Mouse (Mus musculus): ENCODE measurements at regions not wholly inside any gene's neighbourhood (a gene's known extent, or its start where the extent isn't known, plus 50 kb on each side); places are given as distances from the start of the nearest gene placed in this dataset.
A peak's percentile ranks its signal among the peaks of the same experiment; 100 is the strongest.

DNA sequence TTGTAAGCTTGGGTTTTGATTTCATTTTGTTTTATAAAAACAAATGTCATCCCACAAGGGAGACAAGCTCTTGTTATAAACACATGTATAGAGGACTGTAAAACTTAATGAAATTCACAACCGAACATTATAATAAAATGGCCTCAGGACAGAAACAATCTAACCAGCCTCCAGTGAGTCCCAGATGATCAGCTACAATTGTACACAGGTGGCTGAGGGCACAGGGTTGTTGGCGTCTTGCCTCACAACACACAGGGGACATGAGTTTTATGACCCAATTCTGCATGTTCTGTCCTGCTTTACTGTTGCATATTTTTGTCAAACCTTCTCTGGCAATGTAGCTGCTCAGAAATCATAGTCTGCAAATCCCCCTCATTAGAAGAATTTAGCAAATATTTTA is 136.0 kb upstream of the Pdzrn3 start:
- WGBS, result 66% methylated on average over 2 of the region's 2 CpGs
- Histone ChIP-seq H3K4me3 (no peak overlapping the region), H3K9ac (no peak overlapping the region), H3K4me1 (no peaks in the 10 kb centered on the region), H3K36me3 (no peaks in the 10 kb centered on the region), H3K4me2 (replicated peaks) (no peak overlapping the region), H3K27me3 (no peaks in the 10 kb centered on the region), H3K9me3 (replicated peaks) (no peaks in the 10 kb centered on the region), H3K27ac (no peak overlapping the region)
- ATAC-seq (ENCODE audit: low FRiP score), result no peak

DNA sequence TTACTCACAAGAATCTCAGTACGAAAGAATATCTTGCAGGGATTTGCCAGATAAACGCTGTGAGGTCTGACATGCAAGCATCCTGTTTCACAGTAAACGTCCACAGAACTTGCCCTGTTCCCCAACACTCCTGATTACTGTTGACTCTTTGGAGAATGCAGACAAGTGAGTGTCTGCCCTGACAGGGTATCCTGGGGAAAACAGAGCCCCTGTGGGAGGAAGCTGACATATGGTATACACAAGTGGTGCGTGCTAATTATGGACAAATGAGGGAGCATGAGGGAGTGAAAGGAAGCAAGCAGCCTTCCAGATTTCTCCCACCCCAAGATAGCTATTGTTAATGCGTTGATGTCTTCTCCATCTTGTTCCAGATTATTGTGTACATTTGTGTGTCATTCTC is 124.5 kb upstream of the Pdzrn3 start:
- 40% methylated on average over 5 of the region's 5 CpGs for WGBS
- H3K4me3 ChIP-seq, result no peak overlapping the region
- no peak for ATAC-seq (ENCODE audit: low FRiP score)

DNA sequence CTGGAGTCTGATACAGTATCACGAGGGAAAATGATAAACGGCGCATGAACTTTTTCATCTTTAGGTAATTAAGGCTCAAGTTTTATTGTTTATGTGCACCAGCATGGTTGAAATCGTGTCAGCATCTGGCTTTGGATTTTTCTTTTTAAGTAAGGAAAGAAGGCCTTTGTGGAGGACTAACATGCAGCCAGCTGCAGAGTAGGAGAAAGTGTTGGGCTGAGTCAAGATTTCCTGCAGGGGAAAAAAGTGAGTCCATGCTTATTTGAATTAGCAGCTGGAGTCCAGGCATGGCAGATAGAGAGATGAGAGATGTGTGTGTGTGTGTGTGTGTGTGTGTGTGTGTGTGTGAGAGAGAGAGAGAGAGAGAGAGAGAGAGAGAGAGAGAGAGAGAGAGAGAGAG is 124.0 kb upstream of the Pdzrn3 start:
- Histone ChIP-seq H3K27ac (no peak overlapping the region), H3K27me3 (no peaks in the 10 kb centered on the region), H3K4me2 (replicated peaks) (no peak overlapping the region), H3K4me1 (peaks cover 5% of the 10 kb centered on the region; the same call in 1 of the 2 replicates), H3K36me3 (no peaks in the 10 kb centered on the region), H3K9me3 (replicated peaks) (no peaks in the 10 kb centered on the region), H3K9ac (no peak overlapping the region), H3K4me3 (no peak overlapping the region)
- ATAC-seq (ENCODE audit: low FRiP score), result no peak
- 71% methylated on average over 4 of the region's 4 CpGs for WGBS

More for the DNA sequence above, 124.5 kb upstream of the Pdzrn3 start:
- Histone ChIP-seq H3K9me3 (replicated peaks) (no peaks in the 10 kb centered on the region), H3K27ac (no peak overlapping the region), H3K36me3 (no peaks in the 10 kb centered on the region), H3K9ac (no peak overlapping the region), H3K27me3 (no peaks in the 10 kb centered on the region), H3K4me2 (replicated peaks) (no peak overlapping the region), H3K4me1 (peaks cover 5% of the 10 kb centered on the region; the same call in 1 of the 2 replicates)

DNA sequence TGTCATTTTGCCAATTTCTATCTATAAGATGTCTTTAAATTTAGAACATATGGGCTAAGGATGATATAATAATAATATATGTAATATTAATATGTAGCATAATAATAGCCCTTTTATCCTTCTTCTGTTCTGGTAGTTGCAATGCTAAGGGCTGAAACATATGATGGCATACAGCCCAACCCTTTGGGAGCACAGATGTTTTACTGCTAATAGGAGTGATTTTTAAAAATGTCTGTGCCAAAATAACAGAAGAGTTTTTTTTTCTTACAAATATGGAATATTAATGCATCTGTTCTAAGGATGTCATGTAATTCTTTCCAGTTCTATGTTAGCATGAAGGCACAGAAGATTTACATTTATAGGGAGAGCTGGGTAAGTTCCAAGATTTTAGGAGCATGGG is 122.5 kb upstream of the Pdzrn3 start:
- ATAC-seq (ENCODE audit: low FRiP score), result no peak
- no peak overlapping the region for H3K9ac ChIP-seq
- H3K4me1 ChIP-seq, result peaks cover 5% of the 10 kb centered on the region; the same call in 1 of the 2 replicates
- H3K27ac ChIP-seq, result no peak overlapping the region
- H3K4me2 ChIP-seq (replicated peaks), result no peak overlapping the region
- H3K4me3 ChIP-seq, result no peak overlapping the region
- no peaks in the 10 kb centered on the region for H3K36me3 ChIP-seq
- H3K9me3 ChIP-seq (replicated peaks), result no peaks in the 10 kb centered on the region
- H3K27me3 ChIP-seq, result no peaks in the 10 kb centered on the region

DNA sequence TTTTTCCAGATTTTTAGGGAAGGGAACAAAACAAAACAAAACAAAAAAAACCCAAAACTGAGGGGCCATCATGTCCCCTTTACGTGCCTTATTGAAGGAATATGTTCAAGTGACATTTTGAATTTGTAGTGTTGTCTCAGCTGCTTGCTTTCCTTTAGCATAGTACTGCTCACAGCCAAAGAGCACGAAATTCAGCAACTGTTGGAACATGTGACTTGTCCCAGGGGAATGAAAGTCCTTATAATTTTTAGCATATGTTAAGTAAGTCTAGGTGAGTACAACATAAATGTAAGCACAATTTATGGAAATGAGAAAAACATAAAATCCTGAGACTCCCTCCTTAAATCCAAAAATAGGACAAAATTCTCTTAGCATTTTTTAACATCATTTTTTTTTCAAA is 110.8 kb upstream of the Pdzrn3 start:
- no peaks in the 10 kb centered on the region for H3K27me3 ChIP-seq
- peaks cover 3% of the 10 kb centered on the region for H3K4me1 ChIP-seq
- ATAC-seq (ENCODE audit: low FRiP score), result no peak
- H3K9ac ChIP-seq, result no peak overlapping the region
- no peaks in the 10 kb centered on the region for H3K9me3 ChIP-seq (replicated peaks)
- H3K4me3 ChIP-seq, result no peak overlapping the region
- H3K27ac ChIP-seq, result no peak overlapping the region
- H3K36me3 ChIP-seq, result no peaks in the 10 kb centered on the region
- WGBS, result 57% methylated on average over 2 of the region's 2 CpGs
- no peak overlapping the region for H3K4me2 ChIP-seq (replicated peaks)

DNA sequence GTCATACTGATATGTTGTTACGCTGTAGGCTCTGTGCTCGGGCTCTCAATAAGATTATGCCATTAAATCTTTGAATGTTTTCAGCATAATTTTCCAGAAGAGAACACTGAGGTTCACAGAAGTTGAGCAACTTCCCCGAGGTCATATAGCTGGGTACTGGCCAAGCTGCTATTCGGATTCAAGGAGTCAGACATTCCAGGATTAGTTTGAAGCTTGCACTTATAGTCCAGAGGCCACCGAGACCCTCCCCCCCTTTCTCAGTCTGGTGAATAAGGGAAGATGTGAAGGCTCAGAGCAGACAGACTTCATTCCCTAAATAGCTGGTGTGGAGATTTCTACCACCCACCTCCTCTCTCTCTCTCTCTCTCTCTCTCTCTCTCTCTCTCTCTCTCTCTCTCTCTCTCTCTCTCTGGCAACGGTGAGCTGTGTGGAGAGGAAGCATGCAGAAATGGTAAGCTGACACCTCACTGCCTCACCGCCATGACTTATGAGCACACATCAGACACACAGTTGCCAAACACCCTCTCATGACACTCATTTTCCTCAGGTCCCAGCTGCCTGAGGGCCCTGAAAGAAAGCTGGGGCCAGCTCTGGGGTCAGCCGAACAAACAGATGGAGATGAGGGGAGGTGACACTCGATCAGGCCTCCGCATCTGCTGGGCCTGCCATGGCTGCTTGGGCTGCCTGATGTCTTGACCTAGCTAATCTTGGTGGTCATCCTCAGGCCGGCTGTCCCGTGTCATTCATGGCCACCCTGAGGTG is 107.0 kb upstream of the Pdzrn3 start:
- no peaks in the 10 kb centered on the region for H3K36me3 ChIP-seq
- ATAC-seq (ENCODE audit: low FRiP score), result no peak
- peaks cover 10% of the 10 kb centered on the region for H3K4me1 ChIP-seq
- H3K9ac ChIP-seq, result no peak overlapping the region
- no peak overlapping the region for H3K4me2 ChIP-seq (replicated peaks)
- 54% methylated on average over 12 of the region's 12 CpGs for WGBS
- no peak overlapping the region for H3K4me3 ChIP-seq
- no peaks in the 10 kb centered on the region for H3K27me3 ChIP-seq
- H3K9me3 ChIP-seq (replicated peaks), result no peaks in the 10 kb centered on the region
- H3K27ac ChIP-seq, result no peak overlapping the region

DNA sequence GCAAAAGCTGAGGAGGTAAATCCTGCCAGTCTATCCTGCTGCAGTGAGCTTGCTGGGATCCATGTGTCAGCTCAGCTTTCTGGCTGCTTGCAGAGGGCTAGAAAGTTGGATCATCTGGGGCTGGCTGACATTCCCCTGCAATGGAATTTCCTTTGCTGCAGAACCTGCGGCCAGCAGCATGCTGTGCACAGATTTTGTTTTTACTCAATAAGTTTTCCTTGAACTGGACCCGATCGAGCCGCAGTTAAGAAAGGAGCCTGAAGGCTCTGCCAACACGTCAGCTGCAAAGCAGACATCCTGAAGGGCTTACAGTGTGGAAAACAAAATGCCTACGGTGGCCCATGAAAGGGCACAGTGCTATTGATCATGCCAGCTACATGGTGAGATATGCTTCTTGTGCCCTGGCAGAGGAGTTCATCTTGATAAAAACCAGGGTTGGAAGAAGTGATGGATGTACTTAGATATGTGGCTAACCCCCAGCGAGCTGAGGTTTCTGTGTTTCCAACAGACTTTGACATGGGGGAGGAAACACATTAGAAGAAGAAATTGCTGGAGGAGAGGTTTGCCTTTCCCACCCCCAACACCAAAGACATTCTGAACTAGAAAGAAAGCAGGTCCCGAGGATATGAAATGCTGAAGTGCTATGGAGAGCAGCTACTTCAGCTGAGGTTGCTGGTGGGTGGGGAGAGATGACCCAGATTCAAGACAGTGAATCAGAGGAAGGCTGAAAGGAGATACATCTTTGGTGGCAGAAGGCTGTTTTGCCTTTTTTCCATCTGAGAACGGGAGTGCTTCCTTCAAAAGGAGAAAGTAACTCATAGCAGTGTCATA is 105.2 kb upstream of the Pdzrn3 start:
- Histone ChIP-seq H3K4me1 (peaks cover 10% of the 10 kb centered on the region), H3K27me3 (no peaks in the 10 kb centered on the region), H3K9ac (no peak overlapping the region), H3K9me3 (replicated peaks) (no peaks in the 10 kb centered on the region), H3K36me3 (no peaks in the 10 kb centered on the region), H3K4me2 (replicated peaks) (0 out of 2 replicates have a peak overlapping the region, but pooled peaks have one; percentile 2), H3K27ac (peak overlapping the region; percentile 40; the same call in 1 of the 2 replicates), H3K4me3 (no peak overlapping the region)
- ATAC-seq (ENCODE audit: low FRiP score), result no peak
- 56% methylated on average over 9 of the region's 9 CpGs for WGBS

DNA sequence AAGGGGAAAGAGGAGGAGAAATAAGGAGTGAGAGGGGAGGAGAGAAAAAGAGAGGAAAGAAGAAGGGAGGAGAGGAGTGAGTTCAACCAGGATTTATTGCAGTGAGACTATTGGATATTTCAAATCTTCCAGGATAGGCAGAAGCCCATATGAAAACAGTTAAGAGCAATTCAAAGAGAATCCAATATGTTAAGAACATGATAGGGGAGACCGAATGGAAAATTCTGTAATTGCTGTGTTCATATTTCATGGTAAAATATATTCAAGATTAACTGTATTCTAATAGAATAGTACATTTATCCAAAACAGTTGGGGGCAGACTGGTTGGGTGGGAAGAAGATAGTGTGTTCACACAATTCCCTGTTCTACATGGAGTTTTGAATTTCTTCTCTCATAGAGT is 96.3 kb upstream of the Pdzrn3 start:
- H3K27ac ChIP-seq, result no peak overlapping the region
- 96% methylated on average over 1 of the region's 1 CpGs for WGBS
- no peaks in the 10 kb centered on the region for H3K27me3 ChIP-seq
- no peak for ATAC-seq (ENCODE audit: low FRiP score)
- H3K9ac ChIP-seq, result no peak overlapping the region
- no peak overlapping the region for H3K4me2 ChIP-seq (replicated peaks)
- H3K4me1 ChIP-seq, result peaks cover 4% of the 10 kb centered on the region; the same call in 1 of the 2 replicates
- no peaks in the 10 kb centered on the region for H3K36me3 ChIP-seq
- no peak overlapping the region for H3K4me3 ChIP-seq
- no peaks in the 10 kb centered on the region for H3K9me3 ChIP-seq (replicated peaks)

DNA sequence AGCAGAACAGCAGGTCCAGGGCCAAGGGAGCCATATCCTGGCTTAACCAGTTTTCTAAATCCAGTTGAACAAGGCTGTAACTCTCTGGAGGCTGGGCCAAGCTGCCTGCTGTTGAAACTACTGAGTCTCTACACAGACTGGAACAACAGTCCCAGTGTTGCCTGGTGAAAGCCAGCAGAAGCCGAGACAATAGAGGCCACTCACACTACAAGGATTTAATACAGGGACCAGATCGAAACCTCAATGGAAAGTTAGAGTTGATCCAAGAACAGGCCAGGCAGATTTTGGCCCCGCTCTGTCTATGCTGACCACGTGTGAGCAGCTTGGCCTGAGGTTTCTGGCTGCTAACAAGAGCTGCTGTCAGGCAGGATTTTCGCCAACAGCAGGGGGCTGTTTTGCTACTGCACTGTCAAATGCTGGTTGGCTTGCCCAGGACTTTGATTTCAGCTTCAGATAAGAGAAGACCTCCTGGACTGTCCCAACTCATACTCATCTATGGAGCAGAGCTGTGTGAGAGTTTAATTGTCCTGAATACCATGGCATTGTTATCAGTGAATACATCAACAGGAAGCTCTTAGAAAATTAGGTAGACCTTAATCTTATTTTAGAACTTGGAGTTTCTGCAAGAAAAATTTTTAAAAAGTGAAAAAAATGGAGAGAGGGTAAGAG is 95.7 kb upstream of the Pdzrn3 start:
- no peaks in the 10 kb centered on the region for H3K9me3 ChIP-seq (replicated peaks)
- no peak overlapping the region for H3K9ac ChIP-seq
- H3K36me3 ChIP-seq, result no peaks in the 10 kb centered on the region
- no peak overlapping the region for H3K4me3 ChIP-seq
- ATAC-seq (ENCODE audit: low FRiP score), result peak; percentile 22; the same call in 1 of the 2 replicates
- no peak overlapping the region for H3K27ac ChIP-seq
- H3K27me3 ChIP-seq, result no peaks in the 10 kb centered on the region
- WGBS, result 20% methylated on average over 5 of the region's 5 CpGs
- H3K4me2 ChIP-seq (replicated peaks), result no peak overlapping the region
- peaks cover 4% of the 10 kb centered on the region; the same call in 1 of the 2 replicates for H3K4me1 ChIP-seq

DNA sequence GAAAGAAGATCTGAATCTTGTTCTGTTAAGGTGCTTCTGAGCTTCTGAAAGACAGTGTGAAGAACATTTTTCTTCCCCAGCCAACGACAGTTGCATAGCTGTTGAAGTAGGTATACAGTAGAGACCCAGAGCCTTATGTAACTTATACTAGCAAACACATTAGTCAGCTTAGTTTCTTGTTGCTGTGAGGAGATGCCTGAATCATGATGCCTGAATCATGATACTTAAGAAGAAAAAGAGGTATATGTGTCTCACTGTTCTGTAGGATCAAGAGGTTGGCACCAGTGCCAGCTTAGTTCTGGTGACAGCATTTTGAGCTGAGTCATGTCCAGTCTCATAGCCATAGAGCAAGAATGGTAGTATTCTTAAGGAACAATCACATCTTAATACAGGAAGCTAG is 87.2 kb upstream of the Pdzrn3 start:
- Histone ChIP-seq H3K27ac (no peak overlapping the region), H3K4me1 (no peaks in the 10 kb centered on the region), H3K27me3 (no peaks in the 10 kb centered on the region), H3K4me3 (no peak overlapping the region), H3K9me3 (replicated peaks) (no peaks in the 10 kb centered on the region), H3K36me3 (no peaks in the 10 kb centered on the region), H3K9ac (no peak overlapping the region), H3K4me2 (replicated peaks) (no peak overlapping the region)
- ATAC-seq (ENCODE audit: low FRiP score), result no peak
- 81% methylated on average over 1 of the region's 1 CpGs for WGBS

DNA sequence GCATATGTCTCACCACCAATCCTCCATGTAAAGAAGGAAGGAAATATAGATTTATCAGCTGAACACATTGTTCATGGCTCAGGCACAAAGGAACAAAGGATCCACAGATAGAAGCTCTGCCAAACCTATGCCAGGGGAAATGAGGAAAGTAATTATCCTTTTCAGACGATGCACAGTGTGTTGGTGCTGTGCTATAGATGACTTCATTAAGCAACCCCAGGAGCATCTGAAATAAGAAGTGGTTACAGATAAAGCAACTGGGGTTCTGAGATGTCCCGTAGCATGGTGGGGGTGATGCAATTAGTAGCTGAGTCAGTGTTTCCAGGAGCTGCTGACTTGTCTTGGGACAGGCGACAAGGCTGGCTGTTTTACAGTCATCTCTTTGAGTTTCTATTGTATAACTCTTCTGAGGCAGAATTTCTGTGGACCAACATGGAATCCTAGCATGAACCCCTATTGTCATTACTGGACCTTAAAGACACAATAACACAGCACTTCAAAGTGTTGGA is 86.2 kb upstream of the Pdzrn3 start:
- Histone ChIP-seq H3K36me3 (no peaks in the 10 kb centered on the region), H3K9me3 (replicated peaks) (no peaks in the 10 kb centered on the region), H3K4me2 (replicated peaks) (no peak overlapping the region), H3K27me3 (no peaks in the 10 kb centered on the region), H3K4me3 (no peak overlapping the region), H3K9ac (no peak overlapping the region), H3K4me1 (no peaks in the 10 kb centered on the region), H3K27ac (no peak overlapping the region)
- WGBS, result 73% methylated on average over 3 of the region's 3 CpGs
- no peak for ATAC-seq (ENCODE audit: low FRiP score)

DNA sequence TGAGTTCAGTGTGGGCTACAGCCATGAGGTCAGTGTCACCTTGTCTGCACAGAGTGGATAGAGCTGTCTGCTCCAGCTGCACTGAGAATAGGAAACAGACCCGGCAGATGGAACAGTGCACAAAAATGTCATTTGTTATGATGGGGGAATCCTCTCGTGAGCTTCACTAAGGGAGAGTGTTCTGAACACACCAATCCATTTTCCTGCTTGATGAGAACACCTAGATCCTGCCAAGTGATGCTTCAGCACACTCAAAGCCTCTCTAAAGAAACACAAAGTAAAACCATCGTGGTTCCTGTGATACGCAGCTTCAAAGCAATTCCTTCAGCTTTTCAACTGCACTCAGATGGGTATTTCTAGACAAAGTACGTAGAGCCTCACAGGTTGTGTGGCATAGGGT is 69.0 kb upstream of the Pdzrn3 start:
- no peaks in the 10 kb centered on the region for H3K36me3 ChIP-seq
- no peaks in the 10 kb centered on the region for H3K9me3 ChIP-seq (replicated peaks)
- 81% methylated on average over 5 of the region's 5 CpGs for WGBS
- H3K27me3 ChIP-seq, result no peaks in the 10 kb centered on the region
- H3K4me1 ChIP-seq, result no peaks in the 10 kb centered on the region
- H3K27ac ChIP-seq, result no peak overlapping the region
- H3K9ac ChIP-seq, result no peak overlapping the region
- no peak for ATAC-seq (ENCODE audit: low FRiP score)
- no peak overlapping the region for H3K4me2 ChIP-seq (replicated peaks)
- H3K4me3 ChIP-seq, result no peak overlapping the region
